Mouse (Mus musculus) layer of hippocampus, adult 6 months (tissue): Measurements from ENCODE around the gene Vmn1r103. TPM values are rescaled to one million over a fixed set of nuclear protein-coding genes. Genes with fewer than 3 reads are reported as not detected.

Experiments used
- long read RNA-seq, 2 experiments: library from polyadenylated mRNA; unstranded; transcript quantifications; one replicate each; pipeline ENCODE4 v2.0.0; 2019 to 2020
- polyA plus RNA-seq: library from polyadenylated mRNA; unstranded; fragments of <200 nt; fragmentation: Nextera tagmentation; gene quantifications from 2 replicates; pipeline ENCODE4 v1.2.3, GENCODE M21; 2021

Gene Vmn1r103
- polyA plus RNA-seq = not detected in 2 replicates
- long read RNA-seq, experiment 1 = 0 reads
- long read RNA-seq, experiment 2 = 0 reads

DNA sequence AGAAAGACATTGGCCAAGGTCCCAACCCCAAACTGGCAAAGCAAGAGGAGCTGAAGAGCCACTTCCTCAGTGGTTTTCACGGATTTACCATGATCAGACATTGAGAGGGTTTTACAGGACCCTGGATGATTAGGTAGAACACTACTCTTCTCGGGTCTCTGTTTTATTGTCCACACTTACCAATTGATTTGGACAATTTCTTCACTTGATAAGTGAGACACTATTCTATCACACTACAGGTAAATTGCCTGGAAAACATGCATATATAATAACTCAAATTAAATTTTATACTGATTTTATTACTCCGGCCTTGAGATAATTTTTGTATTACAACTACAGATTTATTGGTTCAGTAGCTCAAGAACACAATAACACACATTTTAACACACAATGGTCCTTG, at the start of gene Vmn1r103:
Gene Vmn1r103 (minus strand): TSS at position 101 of the 400 bp plus-strand sequence.

DNA sequence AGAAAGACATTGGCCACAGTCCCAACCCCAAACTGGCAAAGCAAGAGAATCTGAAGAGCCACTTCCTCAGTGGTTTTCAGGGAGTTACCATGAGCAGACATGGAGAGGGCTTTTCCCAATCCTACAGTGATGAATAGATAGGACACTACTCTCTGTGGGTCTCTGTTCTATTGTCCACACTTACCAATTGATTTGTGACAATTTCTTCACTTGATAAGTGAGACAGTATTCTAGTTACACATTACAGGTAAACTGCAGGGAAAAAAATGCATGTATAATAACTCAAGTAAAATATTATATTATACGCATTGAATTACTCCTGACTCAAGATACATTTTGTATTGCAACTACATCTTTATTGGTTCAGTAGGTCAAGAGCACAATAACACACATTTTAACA, 35.3 kb upstream of the Vmn1r103 start, which contains the start of gene Gm5726:
Gene Gm5726 (minus strand): TSS at position 101 of the 400 bp plus-strand sequence.

DNA sequence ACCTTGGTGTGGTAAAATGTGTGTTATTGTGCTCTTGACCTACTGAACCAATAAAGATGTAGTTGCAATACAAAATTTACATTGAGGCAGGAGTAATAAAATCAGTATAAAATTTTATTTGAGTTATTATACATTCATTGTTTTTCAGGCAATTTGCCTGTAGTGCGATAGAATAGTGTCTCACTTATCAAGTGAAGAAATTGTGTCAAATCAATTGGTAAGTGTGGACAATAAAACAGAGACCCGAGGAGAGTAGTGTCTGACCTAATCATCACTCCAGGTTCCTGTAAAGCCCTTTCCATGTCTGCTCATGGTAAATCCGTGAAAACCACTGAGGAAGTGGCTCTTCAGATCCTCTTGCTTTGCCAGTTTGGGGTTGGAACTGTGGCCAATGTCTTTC, 23.2 kb upstream of the Vmn1r103 start, which contains the start of gene Vmn1r104:
Gene Vmn1r104 (plus strand): TSS at position 301 of the 400 bp plus-strand sequence.

DNA sequence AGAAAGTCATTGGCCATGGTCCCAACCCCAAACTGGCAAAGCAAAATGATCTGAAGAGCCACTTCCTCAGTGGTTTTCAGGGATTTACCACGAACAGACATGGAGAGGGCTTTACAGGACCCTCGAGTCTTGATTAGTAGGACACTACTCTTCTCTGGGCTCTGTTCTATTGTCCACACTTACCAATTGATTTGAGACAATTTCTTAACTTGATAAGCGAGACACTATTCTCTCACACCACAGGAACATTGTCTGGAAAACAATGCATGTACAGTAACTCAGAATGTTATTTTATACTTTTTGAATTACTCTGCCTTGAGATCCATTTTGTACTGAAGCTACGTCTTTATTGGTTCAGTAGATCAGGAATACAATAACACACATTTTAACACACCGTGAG, 35.5 kb downstream of the Vmn1r103 start, which contains the start of gene Gm10670:
Gene Gm10670 (minus strand): TSS at position 101 of the 400 bp plus-strand sequence.

Other genes starting within 250 kb of the Vmn1r103 start
- not detected in 2 replicates for gene Gm5890, start 247.7 kb downstream of the Vmn1r103 start, polyA plus RNA-seq
- gene Gm4133, start 176.5 kb downstream of the Vmn1r103 start, polyA plus RNA-seq = not detected in 2 replicates
- not detected in 2 replicates for gene Gm5728, start 135.1 kb downstream of the Vmn1r103 start, polyA plus RNA-seq
- not detected in 2 replicates for gene Vmn1r100, start 92.6 kb downstream of the Vmn1r103 start, polyA plus RNA-seq
- not detected in 2 replicates for gene Vmn1r101, start 67.9 kb downstream of the Vmn1r103 start, polyA plus RNA-seq
- gene Gm10670, start 35.6 kb downstream of the Vmn1r103 start, polyA plus RNA-seq = not detected in 2 replicates
- gene Vmn1r104, start 23.3 kb upstream of the Vmn1r103 start, polyA plus RNA-seq = not detected in 2 replicates
- gene Gm5726, start 35.2 kb upstream of the Vmn1r103 start, polyA plus RNA-seq = not detected in 2 replicates
- gene Gm4141, start 65.7 kb upstream of the Vmn1r103 start, polyA plus RNA-seq = not detected in 2 replicates
- not detected in 2 replicates for gene Gm4513, start 88.5 kb upstream of the Vmn1r103 start, polyA plus RNA-seq
- gene Vmn1r107, start 158.4 kb upstream of the Vmn1r103 start, polyA plus RNA-seq = not detected in 2 replicates
- not detected in 2 replicates for gene Vmn1r111, start 192.7 kb upstream of the Vmn1r103 start, polyA plus RNA-seq
- not detected in 2 replicates for gene Gm10668, start 220.1 kb upstream of the Vmn1r103 start, polyA plus RNA-seq